Mouse (Mus musculus) midbrain, embryonic 15.5 days (tissue): ENCODE measurements around the gene Ppp1r18. TPM values are rescaled to one million over a fixed set of nuclear protein-coding genes. Genes with fewer than 3 reads are reported as not detected.
A peak's percentile ranks its signal among the peaks of the same experiment; 100 is the strongest.

ENCODE experiments used
- ATAC-seq: fragments of 200-750 bp; cut with Nextera tagmentation; replicated peaks from 2 replicates; pipeline ENCODE4 v1.8.0; 2017; ENCODE audit warnings: moderate TSS enrichment
- H3K27ac ChIP-seq: fragments of 300-500 bp; sonication (generic); 2 replicates; pipeline ENCODE4 v1.5.1; 2015; ENCODE audit warnings: mild to moderate bottlenecking, inconsistent platforms
- H3K27me3 ChIP-seq: fragments of 300-500 bp; sonication (generic); replicated peaks from 2 replicates; pipeline ENCODE4 v1.6.1; 2015; ENCODE audit warnings: inconsistent platforms
- H3K36me3 ChIP-seq: fragments of 300-500 bp; sonication (generic); replicated peaks from 2 replicates; pipeline ENCODE4 v1.6.1; 2015; ENCODE audit warnings: inconsistent platforms
- H3K4me1 ChIP-seq: fragments of 300-500 bp; sonication (generic); 2 replicates; pipeline ENCODE4 v1.6.1; 2015; ENCODE audit warnings: inconsistent platforms
- H3K4me2 ChIP-seq: fragments of 300-500 bp; sonication (generic); 2 replicates; pipeline ENCODE4 v1.6.1; 2015; ENCODE audit warnings: inconsistent platforms, mild to moderate bottlenecking, moderate library complexity
- H3K4me3 ChIP-seq: fragments of 300-500 bp; sonication (generic); 2 replicates; pipeline ENCODE4 v1.5.1; 2015; ENCODE audit warnings: mild to moderate bottlenecking, inconsistent platforms
- H3K9ac ChIP-seq: fragments of 300-500 bp; sonication (generic); 2 replicates; pipeline ENCODE4 v1.6.1; 2015; ENCODE audit warnings: mild to moderate bottlenecking, inconsistent platforms
- H3K9me3 ChIP-seq: fragments of 300-500 bp; sonication (generic); 2 replicates; pipeline ENCODE4 v1.6.1; 2016; ENCODE audit warnings: inconsistent platforms
- WGBS: fragments of 180-500 bp; shearing (Covaris S2); methylation state at CpG from one replicate; pipeline ENCODE4 v1.1.7; 2015; ENCODE audit warnings: mixed read lengths; 5-methylcytosine and 5-hydroxymethylcytosine counted together
- polyA plus RNA-seq: library from polyadenylated mRNA; unstranded; fragments of >200 nt; fragmentation: Nextera tagmentation; extraction: Ambion mirVana; gene quantifications from 2 replicates; pipeline ENCODE4 v1.2.1, GENCODE M21; 2015

Gene Ppp1r18
- polyA plus RNA-seq, result 20.3 and 23.3 TPM in 2 replicates

DNA sequence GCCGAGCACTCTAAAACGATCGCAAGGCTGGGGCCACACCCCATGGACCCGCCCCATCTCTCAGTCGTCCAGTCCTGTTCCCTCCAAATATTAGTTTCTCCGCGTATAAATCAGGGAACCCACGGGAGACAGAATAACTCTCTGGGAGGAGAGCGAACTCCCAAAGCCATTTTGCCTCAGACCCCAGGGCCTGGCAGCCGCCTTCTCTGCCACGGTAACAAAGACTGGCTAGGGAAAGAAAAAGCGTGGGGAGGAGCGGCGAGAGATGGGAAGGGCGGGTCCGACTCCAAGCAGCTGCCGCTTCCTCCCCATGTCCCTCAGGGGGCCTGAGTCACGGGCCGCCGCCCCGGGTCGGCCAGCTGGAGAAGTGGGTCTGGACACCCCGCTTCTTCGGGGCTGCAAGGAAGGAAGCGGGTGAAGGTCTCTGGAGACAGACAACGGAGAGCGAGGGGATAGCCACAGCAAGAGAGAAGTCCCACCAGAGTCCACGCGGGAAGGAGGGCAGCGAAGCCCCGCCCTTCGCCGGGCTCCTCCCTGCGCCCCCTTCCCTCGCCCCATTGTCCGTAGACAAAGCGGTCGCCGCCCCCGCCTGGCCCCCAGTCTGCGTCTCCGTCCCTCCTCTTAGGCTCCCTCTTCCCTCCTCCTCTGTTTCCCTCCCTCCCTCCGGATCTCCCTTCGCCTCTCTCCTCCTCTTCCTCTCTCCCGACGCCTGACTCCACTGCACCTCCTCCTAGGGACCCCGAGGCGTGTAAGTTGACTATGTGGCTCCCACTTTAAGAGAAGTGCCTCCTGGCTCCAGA lies at the start of gene Ppp1r18:
Gene Ppp1r18 (plus strand): TSS at position 113 of the 800 bp plus-strand sequence.
- no peaks in the 10 kb centered on the region for H3K36me3 ChIP-seq
- H3K27ac ChIP-seq, result peak within 1 kb of the TSS; percentile 98
- peak within 1 kb of the TSS; percentile 91 for H3K9ac ChIP-seq
- ATAC-seq, result peak; percentile 59
- H3K9me3 ChIP-seq, result no peaks in the 10 kb centered on the region
- peak within 1 kb of the TSS; percentile 78 for H3K4me3 ChIP-seq
- peaks cover 56% of the 10 kb centered on the region for H3K4me1 ChIP-seq
- no peaks in the 10 kb centered on the region for H3K27me3 ChIP-seq
- peak within 1 kb of the TSS; percentile 97 for H3K4me2 ChIP-seq
- under 1% methylated on average over 48 of the region's 48 CpGs for WGBS

DNA sequence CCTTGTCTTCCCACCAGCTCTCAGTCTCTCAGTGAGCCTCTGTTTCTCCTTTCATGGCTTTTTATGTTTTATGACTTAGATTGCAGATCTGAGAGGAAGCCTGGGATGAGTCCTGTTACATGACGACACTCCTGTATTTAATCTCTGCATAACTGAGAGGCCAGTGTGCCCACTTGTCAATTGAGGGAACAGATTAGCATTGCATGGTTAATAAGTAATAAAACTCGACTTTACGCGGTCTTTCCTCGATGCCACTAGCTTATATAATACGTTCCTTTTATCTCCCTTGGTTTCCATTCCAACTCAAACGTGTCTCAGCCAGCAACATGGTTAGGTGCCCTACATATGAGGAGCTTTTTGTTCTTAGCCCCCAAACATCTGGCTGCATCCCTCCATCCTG lies 49.6 kb upstream of the Ppp1r18 start:
- no peak for ATAC-seq
- Histone ChIP-seq H3K4me3 (no peak overlapping the region), H3K9ac (no peak overlapping the region), H3K27me3 (peaks cover 9% of the 10 kb centered on the region; the same call in 1 of the 2 replicates), H3K9me3 (no peaks in the 10 kb centered on the region), H3K4me2 (no peak overlapping the region), H3K27ac (no peak overlapping the region), H3K4me1 (peaks cover 1% of the 10 kb centered on the region; the same call in 1 of the 2 replicates), H3K36me3 (no peaks in the 10 kb centered on the region)
- 64% methylated on average over 7 of the region's 7 CpGs for WGBS

DNA sequence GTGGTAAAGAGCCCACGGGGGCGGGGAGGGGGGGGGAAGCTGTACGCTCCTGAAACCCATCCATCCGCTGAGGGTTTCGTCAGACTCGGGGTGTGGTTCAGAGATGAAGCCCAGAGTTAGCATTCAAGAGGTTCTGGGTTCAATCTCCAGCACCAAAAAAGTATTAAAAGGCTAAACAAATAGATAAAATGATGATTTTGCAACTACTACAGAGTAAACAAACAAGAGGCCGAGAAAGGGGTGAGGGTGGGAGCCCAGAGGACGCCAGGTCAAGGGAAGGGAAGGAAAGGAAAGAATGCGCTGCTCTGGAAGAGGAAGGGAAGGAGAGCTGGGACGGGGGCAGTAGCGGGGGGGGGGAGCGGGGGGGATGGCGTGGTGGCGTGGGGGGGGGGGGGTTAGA lies 48.7 kb upstream of the Ppp1r18 start:
- H3K27ac ChIP-seq, result no peak overlapping the region
- H3K4me2 ChIP-seq, result no peak overlapping the region
- H3K9ac ChIP-seq, result no peak overlapping the region
- no peak overlapping the region for H3K4me3 ChIP-seq
- peaks cover 9% of the 10 kb centered on the region; the same call in 1 of the 2 replicates for H3K27me3 ChIP-seq
- H3K4me1 ChIP-seq, result peaks cover 10% of the 10 kb centered on the region
- WGBS, result 32% methylated on average over 13 of the region's 14 CpGs
- no peak for ATAC-seq
- no peaks in the 10 kb centered on the region for H3K36me3 ChIP-seq
- H3K9me3 ChIP-seq, result no peaks in the 10 kb centered on the region

DNA sequence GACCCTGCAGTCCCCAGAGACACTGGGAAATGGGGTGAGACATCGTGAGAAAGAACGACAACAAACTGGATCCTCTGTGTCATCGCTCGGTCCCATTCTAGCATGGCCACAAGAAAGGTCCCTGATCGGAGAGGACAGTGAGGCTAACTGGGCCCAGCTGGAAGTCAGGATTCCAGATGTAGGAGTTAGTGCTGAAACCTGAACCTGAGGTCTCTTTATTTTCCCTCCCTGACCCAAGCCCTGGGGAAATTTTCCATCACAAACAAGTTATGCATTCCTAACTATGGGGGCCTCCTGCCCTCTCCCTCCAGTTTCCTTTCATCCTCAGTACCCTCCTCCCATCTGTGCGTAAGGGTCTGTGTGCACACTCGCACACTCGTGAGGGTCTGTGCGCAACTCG lies 48.2 kb upstream of the Ppp1r18 start:
- Histone ChIP-seq H3K27me3 (peaks cover 9% of the 10 kb centered on the region; the same call in 1 of the 2 replicates), H3K9me3 (no peaks in the 10 kb centered on the region), H3K9ac (no peak overlapping the region), H3K4me2 (no peak overlapping the region), H3K36me3 (no peaks in the 10 kb centered on the region), H3K27ac (no peak overlapping the region), H3K4me1 (peaks cover 15% of the 10 kb centered on the region), H3K4me3 (no peak overlapping the region)
- 60% methylated on average over 10 of the region's 10 CpGs for WGBS
- no peak for ATAC-seq

DNA sequence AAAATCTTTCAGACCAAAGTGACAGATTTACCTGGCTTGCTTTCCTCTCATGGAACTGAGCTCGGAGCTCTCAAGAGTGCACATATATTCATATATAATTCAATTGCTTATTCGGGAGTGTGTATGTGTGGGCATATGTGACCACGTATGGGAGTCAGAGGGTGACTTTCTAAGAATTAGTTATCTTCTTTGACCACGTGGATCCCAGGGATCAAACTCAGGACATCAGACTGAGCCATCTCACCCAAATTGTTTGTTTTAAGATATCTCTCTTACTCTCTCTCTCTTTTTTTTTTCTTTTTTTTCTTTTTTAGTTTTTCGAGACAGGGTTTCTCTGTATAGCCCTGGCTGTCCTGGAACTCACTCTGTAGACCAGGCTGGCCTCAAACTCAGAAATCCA lies 45.3 kb upstream of the Ppp1r18 start:
- no peak for ATAC-seq
- 80% methylated on average over 5 of the region's 5 CpGs for WGBS
- Histone ChIP-seq H3K4me3 (no peak overlapping the region), H3K27ac (no peak overlapping the region), H3K9me3 (no peaks in the 10 kb centered on the region), H3K4me1 (peaks cover 32% of the 10 kb centered on the region), H3K9ac (no peak overlapping the region), H3K36me3 (no peaks in the 10 kb centered on the region), H3K27me3 (peaks cover 9% of the 10 kb centered on the region; the same call in 1 of the 2 replicates), H3K4me2 (no peak overlapping the region)

DNA sequence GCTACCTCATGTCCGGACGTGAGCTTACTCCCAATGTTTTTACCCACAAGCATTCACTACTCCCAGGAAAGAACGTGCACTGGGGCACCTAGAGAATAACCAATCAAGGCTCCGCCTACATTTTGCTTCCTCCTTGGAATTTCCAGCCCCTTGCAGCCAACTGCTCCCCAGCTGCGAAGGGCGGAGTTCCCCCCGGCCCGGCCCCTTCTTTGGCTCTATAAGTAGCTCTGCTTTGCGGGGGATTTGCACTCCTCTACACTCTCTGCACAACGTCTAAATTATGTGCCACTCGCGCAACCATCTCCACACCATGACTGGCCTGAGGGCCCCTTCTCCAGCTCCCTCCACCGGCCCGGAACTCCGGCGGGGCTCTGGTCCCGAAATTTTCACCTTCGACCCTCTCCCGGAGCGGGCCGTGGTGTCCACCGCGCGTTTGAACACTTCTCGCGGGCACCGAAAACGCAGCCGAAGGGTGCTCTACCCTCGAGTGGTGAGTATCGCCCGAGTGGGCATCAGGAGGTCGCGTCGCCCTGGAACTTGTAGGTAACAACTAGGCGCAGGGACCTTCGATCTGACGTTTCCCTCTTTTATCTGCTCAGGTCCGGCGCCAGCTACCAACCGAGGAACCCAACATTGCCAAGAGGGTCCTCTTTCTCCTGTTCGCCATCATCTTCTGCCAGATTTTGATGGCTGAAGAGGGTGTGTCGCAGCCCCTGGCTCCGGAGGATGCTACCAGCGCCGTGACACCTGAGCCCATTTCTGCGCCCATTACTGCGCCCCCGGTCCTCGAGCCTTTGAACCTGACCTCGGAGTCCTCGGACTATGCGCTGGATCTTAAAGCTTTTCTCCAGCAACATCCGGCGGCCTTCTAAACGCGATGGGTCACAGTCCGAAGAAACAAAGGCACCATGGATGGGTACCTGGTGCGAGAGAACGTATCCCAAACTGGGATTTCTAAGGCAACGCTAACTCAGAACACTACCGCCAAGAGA lies 43.7 kb upstream of the Ppp1r18 start, which contains the start of gene Ier3:
Gene Ier3 (plus strand): TSS at position 246 of the 992 bp plus-strand sequence.
- WGBS, result under 1% methylated on average over 62 of the region's 62 CpGs
- Histone ChIP-seq H3K36me3 (peaks cover 2% of the 10 kb centered on the region; the same call in 1 of the 2 replicates), H3K4me2 (peak within 1 kb of the TSS; percentile 84), H3K9ac (peak within 1 kb of the TSS; percentile 68), H3K4me1 (peaks cover 32% of the 10 kb centered on the region), H3K9me3 (no peaks in the 10 kb centered on the region), H3K27ac (peak within 1 kb of the TSS; percentile 85; the same call in 1 of the 2 replicates), H3K4me3 (peak within 1 kb of the TSS; percentile 67), H3K27me3 (peaks cover 9% of the 10 kb centered on the region; the same call in 1 of the 2 replicates)
- ATAC-seq, result no peak

DNA sequence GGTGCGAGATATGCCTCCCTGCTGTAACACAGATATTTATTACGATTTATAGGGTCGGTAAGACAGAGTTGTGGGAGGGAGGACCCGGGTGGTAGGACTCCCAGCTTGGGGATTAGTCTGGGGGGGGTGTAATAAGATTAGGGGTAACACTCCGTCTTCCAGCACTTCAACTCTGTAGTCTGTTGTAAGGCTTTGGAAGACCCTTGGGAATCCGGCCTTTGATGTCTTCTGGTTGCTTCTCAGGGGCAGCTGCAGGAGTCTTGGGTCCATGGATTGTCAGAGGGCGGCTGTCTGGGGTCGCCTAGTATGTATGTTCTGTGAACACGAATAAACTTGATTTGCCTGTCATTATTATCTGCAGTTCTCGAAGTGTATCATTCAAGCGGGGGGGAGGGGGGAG lies 42.8 kb upstream of the Ppp1r18 start:
- H3K9me3 ChIP-seq, result no peaks in the 10 kb centered on the region
- ATAC-seq, result no peak; the same call in 1 of the 2 replicates
- H3K36me3 ChIP-seq, result peaks cover 6% of the 10 kb centered on the region; the same call in 1 of the 2 replicates
- peaks cover 9% of the 10 kb centered on the region; the same call in 1 of the 2 replicates for H3K27me3 ChIP-seq
- H3K4me2 ChIP-seq, result peak overlapping the region; percentile 84
- peaks cover 32% of the 10 kb centered on the region for H3K4me1 ChIP-seq
- peak overlapping the region; percentile 67 for H3K4me3 ChIP-seq
- peak overlapping the region; percentile 85 for H3K27ac ChIP-seq
- peak overlapping the region; percentile 68 for H3K9ac ChIP-seq
- 2% methylated on average over 11 of the region's 11 CpGs for WGBS

DNA sequence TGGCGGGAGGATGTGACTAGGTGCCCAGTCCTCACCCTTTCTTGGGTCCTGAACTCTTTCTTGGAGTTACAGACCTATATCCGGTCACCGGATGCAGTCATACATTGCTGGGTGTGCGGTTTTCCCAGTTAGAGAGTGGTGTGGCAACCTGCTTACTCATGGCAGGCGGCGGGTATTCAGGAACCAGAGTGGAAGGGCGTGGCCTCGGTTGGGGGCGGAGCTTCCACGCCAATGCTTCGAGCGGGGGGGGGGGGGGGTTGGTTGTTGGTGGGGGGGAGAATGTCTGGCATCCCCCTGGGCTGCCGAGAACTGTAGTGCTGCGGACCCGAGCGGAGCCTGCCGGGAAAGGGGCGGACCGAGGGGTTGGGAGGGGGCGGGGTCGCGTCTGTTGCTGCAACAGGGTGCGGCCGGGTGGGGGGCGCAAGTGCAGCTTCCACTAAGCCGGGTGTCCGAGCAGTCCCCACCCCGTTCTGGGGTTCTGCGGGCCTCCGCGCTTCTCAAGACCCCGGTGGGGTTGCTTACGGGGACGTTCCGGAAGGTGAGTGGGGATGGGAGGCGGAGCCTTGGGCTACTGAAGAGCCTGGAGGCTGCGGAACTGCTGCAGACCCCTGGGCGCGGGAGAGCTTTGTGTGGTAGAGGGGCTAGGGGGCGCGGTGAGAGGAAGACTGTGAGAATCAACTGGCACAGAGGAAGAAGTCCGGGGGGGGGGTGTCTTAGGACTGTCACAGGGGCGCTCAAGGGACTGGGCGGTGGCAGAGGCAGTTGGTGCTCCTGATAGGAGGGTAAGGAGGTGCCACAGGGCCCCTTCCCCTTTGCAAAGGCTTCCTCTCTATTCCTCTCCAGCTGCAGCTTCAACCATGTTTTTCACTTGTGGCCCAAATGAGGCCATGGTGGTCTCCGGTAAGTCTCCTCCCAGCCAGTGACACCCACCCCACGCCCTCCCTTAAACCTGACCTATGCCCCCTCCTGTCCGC lies 42.1 kb upstream of the Ppp1r18 start, which contains the start of gene Flot1:
Gene Flot1 (plus strand): TSS at position 267 of the 974 bp plus-strand sequence.
- under 1% methylated on average over 44 of the region's 47 CpGs for WGBS
- no peaks in the 10 kb centered on the region for H3K9me3 ChIP-seq
- ATAC-seq, result peak; percentile 88
- peak within 1 kb of the TSS; percentile 84 for H3K4me2 ChIP-seq
- peaks cover 9% of the 10 kb centered on the region; the same call in 1 of the 2 replicates for H3K27me3 ChIP-seq
- peak within 1 kb of the TSS; percentile 85 for H3K27ac ChIP-seq
- H3K4me3 ChIP-seq, result peak within 1 kb of the TSS; percentile 67
- H3K36me3 ChIP-seq, result peaks cover 6% of the 10 kb centered on the region; the same call in 1 of the 2 replicates
- peak within 1 kb of the TSS; percentile 68 for H3K9ac ChIP-seq
- H3K4me1 ChIP-seq, result peaks cover 32% of the 10 kb centered on the region

DNA sequence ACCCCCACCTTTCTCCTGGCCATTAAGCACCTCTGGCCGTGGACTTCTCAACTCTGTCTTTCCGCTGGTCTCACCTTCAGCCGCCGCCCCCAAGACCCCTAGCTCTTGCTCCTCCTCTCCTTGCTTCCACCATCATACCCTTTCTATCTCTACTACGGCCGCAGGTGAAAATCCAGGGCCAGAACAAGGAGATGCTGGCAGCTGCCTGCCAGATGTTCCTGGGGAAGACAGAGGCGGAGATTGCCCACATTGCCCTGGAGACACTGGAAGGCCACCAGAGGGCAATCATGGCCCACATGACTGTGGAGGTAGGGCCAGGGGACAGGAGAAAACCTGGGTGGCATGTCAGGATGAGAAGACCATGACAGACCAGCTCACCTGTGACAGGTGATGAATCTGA lies 41.0 kb upstream of the Ppp1r18 start:
- Histone ChIP-seq H3K27ac (no peak overlapping the region), H3K4me1 (peaks cover 32% of the 10 kb centered on the region), H3K27me3 (peaks cover 6% of the 10 kb centered on the region; the same call in 1 of the 2 replicates), H3K36me3 (peaks cover 10% of the 10 kb centered on the region; the same call in 1 of the 2 replicates), H3K9me3 (no peaks in the 10 kb centered on the region), H3K4me2 (peak overlapping the region; percentile 84), H3K4me3 (peak overlapping the region; percentile 67), H3K9ac (peak overlapping the region; percentile 68; the same call in 1 of the 2 replicates)
- WGBS, result 66% methylated on average over 7 of the region's 7 CpGs
- no peak for ATAC-seq

DNA sequence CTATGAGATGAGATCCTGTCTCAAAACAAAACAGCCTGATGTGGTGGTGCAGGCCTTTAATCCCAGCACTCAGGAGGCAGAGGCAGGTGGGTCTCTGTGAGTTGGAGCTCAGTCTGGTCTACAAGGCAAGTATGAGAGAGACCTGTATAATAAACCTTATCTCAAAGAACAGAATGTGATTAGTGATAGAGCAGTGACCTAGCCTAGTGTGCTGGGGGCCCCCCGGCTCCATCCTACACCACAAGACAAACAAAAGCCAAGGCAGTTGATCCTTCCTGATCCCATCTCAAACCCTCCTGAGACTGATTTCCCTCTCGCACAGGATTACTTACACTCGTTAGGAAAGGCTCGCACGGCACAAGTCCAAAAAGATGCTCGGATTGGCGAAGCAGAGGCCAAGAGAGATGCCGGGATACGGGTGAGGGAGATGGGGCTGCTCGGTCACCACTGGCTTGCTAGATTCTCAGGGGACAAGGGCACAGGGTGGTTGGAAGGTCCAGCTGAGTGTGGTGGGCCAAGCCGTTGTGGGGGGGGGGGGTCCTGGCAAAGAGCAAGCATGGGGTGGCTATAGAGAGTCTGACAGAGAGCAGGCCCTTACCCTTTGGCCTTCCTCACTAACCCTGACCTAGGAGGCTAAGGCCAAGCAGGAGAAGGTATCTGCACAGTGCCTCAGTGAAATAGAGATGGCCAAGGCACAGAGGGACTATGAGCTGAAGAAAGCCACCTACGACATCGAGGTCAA lies 40.1 kb upstream of the Ppp1r18 start:
- Histone ChIP-seq H3K4me1 (peaks cover 39% of the 10 kb centered on the region), H3K4me2 (no peak overlapping the region), H3K27me3 (no peaks in the 10 kb centered on the region; the same call in 1 of the 2 replicates), H3K9ac (no peak overlapping the region), H3K27ac (no peak overlapping the region), H3K4me3 (no peak overlapping the region), H3K9me3 (no peaks in the 10 kb centered on the region), H3K36me3 (peaks cover 10% of the 10 kb centered on the region; the same call in 1 of the 2 replicates)
- ATAC-seq, result no peak
- 88% methylated on average over 13 of the region's 13 CpGs for WGBS
